Mouse (Mus musculus) liver, postnatal 0 days (tissue): ENCODE measurements around the gene Hps4. TPM values are rescaled to one million over a fixed set of nuclear protein-coding genes. Genes with fewer than 3 reads are reported as not detected.

Experiments
- ATAC-seq: fragments of 200-750 bp; cut with Nextera tagmentation; 2 replicates; pipeline ENCODE4 v1.8.0; 2017; ENCODE audit warnings: mild to moderate bottlenecking, moderate library complexity
- DNase-seq: peaks from one replicate; pipeline ENCODE4 v3.0.0-alpha.2; 2016
- H3K27ac ChIP-seq: fragments of 300-500 bp; sonication (generic); 2 replicates; pipeline ENCODE4 v1.5.1; 2014; ENCODE audit warnings: antibody characterized with exemption, moderate library complexity, mild to moderate bottlenecking, low read depth
- H3K27me3 ChIP-seq: fragments of 300-500 bp; sonication (generic); 2 replicates; pipeline ENCODE4 v1.6.1; 2014; ENCODE audit warnings: low read length, control low read depth, mixed read lengths; ENCODE audit not compliant: insufficient read depth
- H3K36me3 ChIP-seq: fragments of 300-500 bp; sonication (generic); replicated peaks from 2 replicates; pipeline ENCODE4 v1.6.1; 2014; ENCODE audit warnings: mild to moderate bottlenecking, control low read depth, low read length, moderate library complexity, mixed read lengths; ENCODE audit not compliant: insufficient read depth
- H3K4me1 ChIP-seq: fragments of 300-500 bp; sonication (generic); 2 replicates; pipeline ENCODE4 v1.6.1; 2014; ENCODE audit warnings: antibody characterized with exemption, mild to moderate bottlenecking, control low read depth; ENCODE audit not compliant: insufficient read depth
- H3K4me2 ChIP-seq: fragments of 300-500 bp; sonication (generic); 2 replicates; pipeline ENCODE4 v1.6.1; 2014; ENCODE audit warnings: low read depth, mild to moderate bottlenecking, low read length, moderate library complexity, mixed read lengths
- H3K4me3 ChIP-seq: fragments of 300-500 bp; sonication (generic); 2 replicates; pipeline ENCODE4 v1.5.1; 2014; ENCODE audit warnings: low read depth, low read length
- H3K9ac ChIP-seq: fragments of 300-500 bp; sonication (generic); replicated peaks from 2 replicates; pipeline ENCODE4 v1.6.1; 2014; ENCODE audit warnings: mild to moderate bottlenecking, moderate library complexity
- H3K9me3 ChIP-seq: fragments of 300-500 bp; sonication (generic); 2 replicates; pipeline ENCODE4 v1.6.1; 2016; ENCODE audit warnings: mild to moderate bottlenecking, control low read depth, low read length, mixed read lengths
- CTCF ChIP-seq: sonication (generic); IDR thresholded peaks from 2 replicates; pipeline ENCODE4 v1.5.1; 2016; ENCODE audit warnings: antibody characterized with exemption, low read depth
- EP300 ChIP-seq: IDR thresholded peaks from 2 replicates; pipeline ENCODE4 v1.6.1; 2016; ENCODE audit warnings: antibody characterized with exemption, low read depth, mild to moderate bottlenecking
- WGBS: fragments of 180-500 bp; shearing (Covaris S2); extraction: QIAGEN DNeasy Blood & Tissue Kit; methylation state at CpG from one replicate; pipeline ENCODE4 v1.1.7; 2014; ENCODE audit not compliant: insufficient replicate concordance; 5-methylcytosine and 5-hydroxymethylcytosine counted together
- polyA plus RNA-seq: library from polyadenylated mRNA; unstranded; fragments of >200 nt; fragmentation: Nextera tagmentation; extraction: Ambion mirVana; gene quantifications from 2 replicates; pipeline ENCODE4 v1.2.1, GENCODE M21; 2015

Gene Hps4
- polyA plus RNA-seq, 1 experiment from 2014 or later, result 11.5 TPM

- H3K27ac ChIP-seq, result peak overlapping the region; percentile 90
- ATAC-seq, result peak; percentile 83
- H3K36me3 ChIP-seq, result peaks cover 15% of the 10 kb centered on the region
- H3K4me3 ChIP-seq, result no peak overlapping the region; the same call in 1 of the 2 replicates
- WGBS, result 62% methylated on average over 6 of the region's 6 CpGs
- H3K27me3 ChIP-seq, result no peaks in the 10 kb centered on the region
- H3K4me2 ChIP-seq, result peak overlapping the region; percentile 85
- TF ChIP-seq EP300 (peak; percentile 63; the same call in 1 of the 2 replicates), CTCF (no peak)
- peaks cover 20% of the 10 kb centered on the region for H3K4me1 ChIP-seq
- no peaks in the 10 kb centered on the region for H3K9me3 ChIP-seq
- H3K9ac ChIP-seq, result peak overlapping the region; percentile 44; the same call in 1 of the 2 replicates
- peak; percentile 49 for DNase-seq
These were observed 1.4 kb downstream of the Hps4 start for GRCm38 (mm10) chr5:112344092-112344960.

- no peaks in the 10 kb centered on the region for H3K27me3 ChIP-seq
- H3K36me3 ChIP-seq, result peaks cover 26% of the 10 kb centered on the region
- H3K9me3 ChIP-seq, result no peaks in the 10 kb centered on the region
- TF ChIP-seq CTCF (no peak), EP300 (no peak)
- no peak overlapping the region for H3K4me2 ChIP-seq
- peaks cover 20% of the 10 kb centered on the region for H3K4me1 ChIP-seq
- no peak overlapping the region for H3K27ac ChIP-seq
- DNase-seq (no peak), ATAC-seq (no peak)
- H3K4me3 ChIP-seq, result no peak overlapping the region
- WGBS, result 70% methylated on average over 16 of the region's 16 CpGs
- peak overlapping the region; percentile 8; the same call in 1 of the 2 replicates for H3K9ac ChIP-seq
These were observed 3.5 kb downstream of the Hps4 start for GRCm38 (mm10) chr5:112346211-112346965.

- TF ChIP-seq EP300 (no peak), CTCF (no peak)
- no peak overlapping the region for H3K27ac ChIP-seq
- peaks cover 35% of the 10 kb centered on the region for H3K36me3 ChIP-seq
- H3K9me3 ChIP-seq, result no peaks in the 10 kb centered on the region
- ATAC-seq, result no peak
- H3K4me3 ChIP-seq, result no peak overlapping the region
- H3K4me2 ChIP-seq, result no peak overlapping the region
- H3K9ac ChIP-seq, result no peak overlapping the region
- no peaks in the 10 kb centered on the region for H3K27me3 ChIP-seq
- peaks cover 8% of the 10 kb centered on the region for H3K4me1 ChIP-seq
- DNase-seq, result no peak
- 86% methylated on average over 8 of the region's 8 CpGs for WGBS
These were observed 6.3 kb downstream of the Hps4 start for GRCm38 (mm10) chr5:112349169-112349568.

GRCm38 (mm10) chr5:112355493-112355892 lies 12.6 kb downstream of the Hps4 start:
- no peak for TF ChIP-seq CTCF
- no peak for TF ChIP-seq EP300
- no peak overlapping the region for H3K27ac ChIP-seq
- no peak overlapping the region for H3K9ac ChIP-seq
- H3K4me1 ChIP-seq, result 0 out of 2 replicates have a peak, but pooled peaks cover 5% of the 10 kb centered on the region
- H3K4me3 ChIP-seq, result no peak overlapping the region
- no peaks in the 10 kb centered on the region for H3K27me3 ChIP-seq
- H3K36me3 ChIP-seq, result peaks cover 13% of the 10 kb centered on the region
- no peak for DNase-seq
- peak; percentile 13; the same call in 1 of the 2 replicates for ATAC-seq
- H3K4me2 ChIP-seq, result no peak overlapping the region
- H3K9me3 ChIP-seq, result no peaks in the 10 kb centered on the region
- WGBS, result 57% methylated on average over 6 of the region's 6 CpGs

GRCm38 (mm10) chr5:112355910-112356309 lies 13.0 kb downstream of the Hps4 start, which contains the start of gene Gm6583:
Gene Gm6583, minus strand, starts transcription at chr5:112356033.
- 0 out of 2 replicates have a peak, but pooled peaks cover 5% of the 10 kb centered on the region for H3K4me1 ChIP-seq
- H3K36me3 ChIP-seq, result peaks cover 12% of the 10 kb centered on the region
- ATAC-seq (peak; percentile 51), DNase-seq (peak; percentile 69)
- no peak within 1 kb of the TSS for H3K9ac ChIP-seq
- no peak within 1 kb of the TSS for H3K4me2 ChIP-seq
- H3K27me3 ChIP-seq, result no peaks in the 10 kb centered on the region
- H3K9me3 ChIP-seq, result no peaks in the 10 kb centered on the region
- 0 out of 2 replicates have a peak within 1 kb of the TSS, but pooled peaks have one; percentile 16 for H3K27ac ChIP-seq
- WGBS, result 53% methylated on average over 13 of the region's 13 CpGs
- TF ChIP-seq EP300, result no peak
- no peak for TF ChIP-seq CTCF
- no peak within 1 kb of the TSS for H3K4me3 ChIP-seq

GRCm38 (mm10) chr5:112356322-112356721 lies 13.4 kb downstream of the Hps4 start:
- Histone ChIP-seq H3K4me3 (no peak overlapping the region), H3K4me1 (0 out of 2 replicates have a peak, but pooled peaks cover 5% of the 10 kb centered on the region), H3K27ac (0 out of 2 replicates have a peak overlapping the region, but pooled peaks have one; percentile 16), H3K27me3 (no peaks in the 10 kb centered on the region), H3K4me2 (no peak overlapping the region), H3K9ac (no peak overlapping the region), H3K36me3 (peaks cover 9% of the 10 kb centered on the region), H3K9me3 (no peaks in the 10 kb centered on the region)
- TF ChIP-seq EP300 (no peak), CTCF (no peak)
- DNase-seq (no peak), ATAC-seq (no peak)
- 75% methylated on average over 9 of the region's 9 CpGs for WGBS
